Mouse (Mus musculus) cerebellum, adult 2 months (tissue): ENCODE measurements around the gene Tbxa2r. TPM values are rescaled to one million over a fixed set of nuclear protein-coding genes. Genes with fewer than 3 reads are reported as not detected.

Source experiments
- DNase-seq, 2 experiments: peaks; one replicate each; pipeline ENCODE4 v3.0.0; 2021
- H3K27ac ChIP-seq: fragments of 200-500 bp; 2 replicates; pipeline ENCODE4 v1.5.1; 2012; ENCODE audit warnings: low read length, control low read depth, inconsistent platforms; ENCODE audit not compliant: insufficient read depth
- H3K27me3 ChIP-seq: fragments of 200-500 bp; 2 replicates; pipeline ENCODE4 v1.6.1; 2012; ENCODE audit warnings: inconsistent platforms, mild to moderate bottlenecking, low read length, moderate library complexity; ENCODE audit not compliant: control insufficient read depth, insufficient read depth
- H3K4me1 ChIP-seq: fragments of 200-500 bp; 2 replicates; pipeline ENCODE4 v1.6.1; 2011; ENCODE audit warnings: low read length; ENCODE audit not compliant: control insufficient read depth, insufficient read depth
- H3K4me3 ChIP-seq: fragments of 200-500 bp; replicated peaks from 2 replicates; pipeline ENCODE3; 2011; ENCODE audit warnings: mild to moderate bottlenecking, low read depth, low read length, control low read depth; ENCODE audit not compliant: insufficient read depth
- CTCF ChIP-seq: fragments of 200-500 bp; IDR thresholded peaks from 2 replicates; pipeline ENCODE4 v1.5.1; 2011; ENCODE audit warnings: low read depth, mild to moderate bottlenecking, control low read depth, low read length, moderate library complexity, borderline replicate concordance; ENCODE audit not compliant: insufficient read depth
- POLR2A ChIP-seq: fragments of 200-500 bp; IDR thresholded peaks from 2 replicates; pipeline ENCODE4 v1.6.1; 2011; ENCODE audit warnings: low read length, control low read depth, borderline replicate concordance; ENCODE audit not compliant: insufficient read depth
- WGBS: fragments of 180-500 bp; shearing (Covaris S2); methylation state at CpG from one replicate; pipeline ENCODE4 v1.1.7; 2018; 5-methylcytosine and 5-hydroxymethylcytosine counted together
- polyA plus RNA-seq: library from polyadenylated mRNA; depleted of rRNA; stranded (reverse); fragments of >200 nt; gene quantifications from 2 replicates; pipeline ENCODE4 v1.2.3, GENCODE M21; 2012

Tbxa2r gene
- polyA plus RNA-seq, 1 experiment, result 3.2 TPM

DNA sequence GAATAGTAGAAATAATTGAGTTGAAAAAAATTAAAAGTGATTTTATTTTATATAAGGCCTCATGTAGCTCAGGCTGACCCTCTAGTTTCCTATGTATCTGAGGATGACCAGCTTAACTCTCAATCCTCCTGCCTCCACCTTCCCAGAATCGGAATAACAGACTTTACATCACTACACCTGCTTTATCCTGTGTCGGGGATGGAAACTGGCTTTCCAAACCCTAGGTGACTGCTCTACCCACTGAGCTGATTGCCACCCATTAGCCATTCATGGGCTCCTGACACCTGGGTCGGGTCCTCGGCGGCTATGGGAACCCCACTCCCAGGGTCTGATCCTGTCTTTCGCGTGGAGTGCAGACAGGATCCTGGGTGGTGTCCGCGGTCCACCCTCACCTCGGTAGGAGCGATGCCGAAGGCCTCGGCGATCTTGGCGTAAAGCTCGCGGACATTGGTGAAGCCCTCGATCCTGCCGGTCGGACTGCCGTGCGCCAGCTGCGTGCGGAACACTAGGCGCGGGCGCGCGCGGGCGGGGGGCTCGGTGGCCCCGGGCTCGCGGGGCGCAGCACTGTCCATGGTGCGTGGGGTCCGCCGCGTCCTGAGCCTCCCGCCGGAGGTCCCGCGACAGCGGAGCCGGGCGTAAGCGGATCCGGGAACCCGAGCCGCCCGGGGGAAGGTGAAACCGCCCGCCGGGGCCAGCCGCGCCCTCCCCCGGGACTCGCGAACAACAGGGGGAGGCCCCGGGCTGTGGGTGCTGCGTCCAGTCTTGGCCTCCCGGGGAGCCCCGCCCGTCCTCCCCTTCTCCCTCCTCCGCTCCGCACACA is 14.4 kb downstream of the Tbxa2r start, which contains the start of gene Gipc3:
Gene Gipc3 (minus strand): TSS at position 581 of the 820 bp plus-strand sequence.
- no peak for DNase-seq
- 6% methylated on average over 62 of the region's 67 CpGs for whole genome bisulfite sequencing
- no peaks in the 10 kb centered on the region; the same call in 1 of the 2 replicates for H3K27me3 ChIP-seq
- no peak for TF ChIP-seq POLR2A
- TF ChIP-seq CTCF, result no peak
- H3K4me1 ChIP-seq, result no peaks in the 10 kb centered on the region; the same call in 1 of the 2 replicates
- no peak within 1 kb of the TSS for H3K27ac ChIP-seq
- no peak within 1 kb of the TSS for H3K4me3 ChIP-seq

DNA sequence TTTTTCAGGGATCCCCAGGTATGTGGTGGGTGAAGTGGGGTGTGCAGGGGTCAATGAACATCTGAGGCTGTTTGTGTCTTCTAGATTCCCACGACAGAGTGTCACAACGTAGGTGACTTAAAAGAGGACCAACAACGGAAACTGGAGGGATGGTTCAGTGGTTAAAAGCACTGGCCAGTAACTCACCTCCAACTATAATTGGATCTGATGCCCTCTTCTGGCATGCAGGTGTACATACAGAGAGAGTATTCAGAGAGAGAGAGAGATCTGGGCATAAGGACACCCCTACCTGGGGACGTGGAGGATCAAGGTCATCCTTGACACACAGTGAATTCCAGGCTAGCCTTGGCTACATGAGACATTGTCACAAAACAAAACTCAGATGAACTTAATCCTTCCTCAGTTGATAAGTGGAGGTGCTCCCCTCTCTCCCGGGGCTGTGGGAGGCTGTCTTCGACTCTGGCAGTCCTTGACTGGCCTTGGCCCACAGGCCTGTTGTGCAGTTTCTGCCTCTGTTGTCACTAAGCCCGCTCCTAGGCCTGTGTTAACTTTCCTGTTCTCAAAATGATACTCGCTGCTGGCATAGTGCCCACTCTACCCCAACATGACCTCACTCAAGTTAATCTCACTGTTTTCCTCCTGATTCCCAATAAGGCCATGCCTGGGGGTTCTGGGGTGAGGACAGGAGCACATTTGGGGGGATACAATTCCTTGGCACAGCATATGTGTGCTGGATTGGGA is 16.1 kb downstream of the Tbxa2r start:
- Histone ChIP-seq H3K4me1 (peaks cover 3% of the 10 kb centered on the region), H3K27ac (no peak overlapping the region), H3K27me3 (no peaks in the 10 kb centered on the region; the same call in 1 of the 2 replicates), H3K4me3 (no peak overlapping the region)
- WGBS, result 37% methylated on average over 8 of the region's 8 CpGs
- DNase-seq, result no peak
- no peak for TF ChIP-seq POLR2A
- peak; percentile 39; the same call in 1 of the 2 replicates for TF ChIP-seq CTCF

DNA sequence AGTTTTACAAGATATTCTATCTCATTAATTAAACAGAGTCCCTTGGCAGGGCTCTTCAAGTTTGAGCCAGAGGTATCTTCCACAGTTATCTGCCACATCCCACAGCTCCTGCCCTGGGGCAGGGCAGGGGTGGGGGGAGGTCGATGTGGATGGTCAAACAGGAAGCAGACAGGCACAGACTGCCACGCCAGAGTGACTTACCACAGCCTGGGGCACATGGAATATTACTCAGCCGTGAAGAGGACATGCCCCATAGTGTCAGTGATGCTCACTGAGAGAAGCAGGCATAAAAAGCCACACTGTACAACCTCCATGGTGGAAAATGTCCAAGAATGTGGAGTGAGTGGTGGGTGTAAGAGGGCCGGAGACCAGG is 16.6 kb downstream of the Tbxa2r start:
- WGBS, result 87% methylated on average over 4 of the region's 4 CpGs
- H3K27ac ChIP-seq, result no peak overlapping the region
- no peak for TF ChIP-seq POLR2A
- TF ChIP-seq CTCF, result no peak
- H3K27me3 ChIP-seq, result no peaks in the 10 kb centered on the region; the same call in 1 of the 2 replicates
- no peak overlapping the region for H3K4me3 ChIP-seq
- H3K4me1 ChIP-seq, result peaks cover 6% of the 10 kb centered on the region
- DNase-seq, result no peak

DNA sequence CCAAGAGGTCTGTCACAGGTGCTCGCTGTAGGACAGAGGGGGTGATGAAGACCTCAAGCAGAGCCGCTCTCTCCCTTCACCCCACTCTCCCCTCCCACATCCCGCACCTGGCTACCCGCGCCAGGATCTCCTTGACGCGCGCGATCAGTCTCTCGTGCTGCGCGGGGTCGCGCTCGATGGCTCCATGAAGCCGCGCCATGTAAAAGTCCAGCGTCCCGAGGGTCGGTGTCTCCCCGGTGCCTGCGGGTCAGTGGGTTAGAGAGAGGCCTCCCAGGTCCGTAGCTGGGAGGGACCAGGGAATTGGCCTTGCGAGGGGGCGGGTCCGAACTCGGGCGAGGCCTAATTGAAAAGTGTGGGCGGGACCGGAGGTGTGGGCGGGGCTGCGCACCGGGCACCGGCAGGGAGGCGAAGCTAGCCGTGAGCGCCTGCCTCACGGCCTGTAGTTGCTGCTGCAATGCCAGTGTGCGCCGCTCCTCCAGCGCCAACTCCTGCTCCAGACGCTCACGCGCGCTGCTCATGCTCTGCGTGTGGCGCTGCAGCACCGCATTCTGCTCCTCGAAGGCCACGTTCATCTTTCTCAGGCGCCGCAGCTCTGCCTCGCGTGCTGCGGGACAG is 18.0 kb downstream of the Tbxa2r start:
- 28% methylated on average over 55 of the region's 55 CpGs for WGBS
- H3K4me3 ChIP-seq, result no peak overlapping the region
- no peak for TF ChIP-seq CTCF
- no peak for TF ChIP-seq POLR2A
- no peaks in the 10 kb centered on the region; the same call in 1 of the 2 replicates for H3K27me3 ChIP-seq
- DNase-seq, result no peak
- no peak overlapping the region for H3K27ac ChIP-seq
- H3K4me1 ChIP-seq, result peaks cover 6% of the 10 kb centered on the region

DNA sequence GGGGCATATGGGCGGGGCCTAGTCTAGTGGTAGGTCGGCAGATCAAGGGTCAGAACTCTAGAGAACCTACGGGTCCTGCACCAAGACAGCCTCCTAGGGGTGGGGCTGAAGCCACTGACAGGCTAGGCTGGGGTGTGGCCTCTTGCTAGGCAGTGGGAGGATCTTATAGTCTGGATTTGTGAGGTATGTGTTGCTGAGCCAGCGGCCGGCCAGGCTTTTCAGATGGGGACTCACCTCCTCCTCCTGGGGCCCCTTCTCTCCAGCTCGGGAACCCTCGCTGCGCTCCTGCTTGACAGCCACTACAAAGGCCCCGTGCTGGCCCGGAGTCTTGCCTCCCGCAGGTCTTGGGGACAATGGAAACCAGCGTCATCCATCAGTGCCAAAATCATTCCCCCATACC is 20.6 kb downstream of the Tbxa2r start:
- Histone ChIP-seq H3K4me3 (no peak overlapping the region), H3K27ac (no peak overlapping the region), H3K4me1 (peaks cover 6% of the 10 kb centered on the region; the same call in 1 of the 2 replicates), H3K27me3 (no peaks in the 10 kb centered on the region)
- no peak for TF ChIP-seq POLR2A
- no peak for TF ChIP-seq CTCF
- WGBS, result 11% methylated on average over 12 of the region's 12 CpGs
- DNase-seq, result no peak

DNA sequence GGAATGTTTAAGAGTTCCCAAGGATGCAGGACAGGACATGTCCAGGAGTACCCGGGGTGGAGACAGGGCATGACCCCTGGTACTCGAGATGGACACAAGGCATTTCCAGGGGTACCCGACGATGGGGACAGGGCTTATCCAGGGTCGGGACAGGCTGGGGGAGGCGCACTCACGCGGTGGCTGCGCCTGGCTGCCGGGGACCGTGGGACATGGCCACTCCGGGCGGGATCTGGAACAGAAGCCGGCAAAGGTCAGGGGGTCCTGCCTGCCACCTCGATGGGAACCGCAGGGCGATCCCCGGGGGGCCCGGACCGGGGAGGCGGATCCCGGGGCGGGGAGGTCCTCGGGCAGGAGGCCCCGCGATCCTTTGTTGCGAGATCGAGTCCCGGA is 21.4 kb downstream of the Tbxa2r start:
- DNase-seq, result no peak

DNA sequence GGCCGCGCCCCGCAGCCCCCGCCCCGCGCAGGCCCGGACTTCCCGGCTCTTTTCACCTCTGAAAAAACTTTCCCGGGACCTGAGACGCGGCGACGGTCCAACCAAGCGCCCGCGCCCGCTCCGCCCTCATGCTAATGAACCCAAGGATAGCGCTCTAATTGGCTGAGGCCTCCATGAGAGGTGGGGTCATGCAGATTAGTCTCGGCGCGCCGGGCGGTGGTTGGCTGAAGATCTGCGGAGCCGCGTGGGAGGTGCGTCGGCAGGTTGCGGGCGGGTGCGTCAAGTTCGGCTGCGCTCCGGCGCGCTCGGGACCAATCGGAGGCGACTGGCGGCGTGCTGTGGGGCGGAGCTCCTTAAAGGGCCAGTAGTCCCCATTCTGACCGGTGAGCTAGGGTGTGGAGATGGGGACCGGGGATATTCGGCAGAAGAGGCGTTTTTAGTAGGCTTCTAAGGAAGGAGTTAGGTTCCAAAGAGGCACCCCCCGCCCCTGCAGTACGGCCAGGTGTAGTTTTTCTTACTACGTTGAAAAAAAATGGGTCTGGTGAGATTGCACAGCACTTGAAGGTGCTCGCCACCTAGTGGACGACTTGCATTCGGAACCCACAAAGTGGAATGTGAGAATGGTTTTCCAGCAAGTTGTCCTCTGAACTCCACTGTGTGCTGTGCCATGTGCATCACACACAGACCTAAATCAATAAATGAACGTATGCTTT is 22.0 kb downstream of the Tbxa2r start, which contains the start of gene Hmg20b:
Gene Hmg20b (minus strand): TSS at position 130 of the 713 bp plus-strand sequence.
- TF ChIP-seq POLR2A, result peak; percentile 41; the same call in 1 of the 2 replicates
- peak; percentile 90; the same call in 1 of the 2 replicates for TF ChIP-seq CTCF
- peak within 1 kb of the TSS; percentile 65 for H3K27ac ChIP-seq

More for the DNA sequence above, 21.4 kb downstream of the Tbxa2r start:
- TF ChIP-seq POLR2A, result no peak
- TF ChIP-seq CTCF, result no peak
- Histone ChIP-seq H3K27ac (no peak overlapping the region), H3K27me3 (no peaks in the 10 kb centered on the region), H3K4me3 (peak overlapping the region; percentile 72), H3K4me1 (peaks cover 6% of the 10 kb centered on the region; the same call in 1 of the 2 replicates)
- WGBS, result 1% methylated on average over 29 of the region's 29 CpGs

More for the DNA sequence above, 22.0 kb downstream of the Tbxa2r start, which contains the start of gene Hmg20b:
- DNase-seq, result peak; percentile 100
- Histone ChIP-seq H3K4me1 (peaks cover 6% of the 10 kb centered on the region; the same call in 1 of the 2 replicates), H3K4me3 (peak within 1 kb of the TSS; percentile 78), H3K27me3 (no peaks in the 10 kb centered on the region)
- WGBS, result under 1% methylated on average over 54 of the region's 54 CpGs
